Mouse (Mus musculus) lung, postnatal 0 days (tissue): ENCODE measurements at regions not wholly inside any gene's neighbourhood (a gene's known extent, or its start where the extent isn't known, plus 50 kb on each side); places are given as distances from the start of the nearest gene placed in this dataset.

Experiments used
- CTCF ChIP-seq: IDR thresholded peaks from 2 replicates; pipeline ENCODE4 v1.5.1; 2016; ENCODE audit warnings: antibody characterized with exemption, mild to moderate bottlenecking
- EP300 ChIP-seq: IDR thresholded peaks from 2 replicates; pipeline ENCODE4 v1.6.1; 2016; ENCODE audit warnings: antibody characterized with exemption, mild to moderate bottlenecking, control low read depth

DNA sequence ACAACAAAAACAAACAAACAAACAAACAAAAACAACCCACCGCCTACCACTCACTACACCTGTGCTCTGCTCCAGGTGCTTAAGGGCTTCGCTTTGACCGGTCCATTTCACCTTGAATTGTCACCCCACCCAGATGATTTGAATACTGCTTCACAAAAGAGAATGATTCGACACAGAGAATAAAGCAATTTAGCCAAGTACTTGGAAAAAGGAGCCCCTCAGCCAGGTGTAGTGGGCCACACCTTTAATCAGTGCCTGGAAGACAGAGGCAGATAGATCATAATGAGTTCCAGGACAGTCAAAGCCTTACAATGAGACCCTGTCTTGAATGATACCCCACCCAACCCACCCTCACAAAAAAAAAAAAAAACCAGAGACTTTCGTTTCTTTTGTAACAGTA is 798.5 kb downstream of the Diaph2 start:
- TF ChIP-seq CTCF (no peak), EP300 (no peak)
